Mouse (Mus musculus): ENCODE data around the gene Fmo3.

The Fmo3 gene

GRCm38 (mm10) chr1:162984428-162984827 lies at the start of gene Fmo3:
Gene Fmo3, minus strand, starts transcription at chr1:162984528.
- DNase-seq (ENCODE audit: low read depth, low spot score), result no peak

- no peak for DNase-seq (ENCODE audit: low read depth, low spot score)
Measured at GRCm38 (mm10) chr1:163023075-163023474, 38.7 kb upstream of the Fmo3 start.

- no peak for DNase-seq (ENCODE audit: low read depth, low spot score)
Measured at GRCm38 (mm10) chr1:163009220-163009619, 24.9 kb upstream of the Fmo3 start.

- DNase-seq (ENCODE audit: low read depth, low spot score), result no peak
Measured at GRCm38 (mm10) chr1:163003496-163003895, 19.2 kb upstream of the Fmo3 start.

GRCm38 (mm10) chr1:163001271-163001829 lies 17.0 kb upstream of the Fmo3 start:
- DNase-seq (ENCODE audit: low read depth, low spot score), result no peak

GRCm38 (mm10) chr1:162987546-162987945 lies 3.2 kb upstream of the Fmo3 start:
- no peak for DNase-seq (ENCODE audit: low read depth, low spot score)

GRCm38 (mm10) chr1:162986777-162987176 lies 2.4 kb upstream of the Fmo3 start:
- no peak for DNase-seq (ENCODE audit: low read depth, low spot score)

- no peak for DNase-seq (ENCODE audit: low read depth, low spot score)
Measured at GRCm38 (mm10) chr1:162986121-162986748, 1.9 kb upstream of the Fmo3 start.

- DNase-seq (ENCODE audit: low read depth, low spot score), result no peak
Measured at GRCm38 (mm10) chr1:162963556-162963955, 20.8 kb downstream of the Fmo3 start.

GRCm38 (mm10) chr1:162957422-162957821 lies 26.9 kb downstream of the Fmo3 start:
- no peak for DNase-seq (ENCODE audit: low read depth, low spot score)

- no peak for DNase-seq (ENCODE audit: low read depth, low spot score)
Measured at GRCm38 (mm10) chr1:162953079-162953478, 31.2 kb downstream of the Fmo3 start.

GRCm38 (mm10) chr1:162949763-162950162 lies 34.6 kb downstream of the Fmo3 start:
- DNase-seq (ENCODE audit: low read depth, low spot score), result no peak

GRCm38 (mm10) chr1:162947934-162948333 lies 36.4 kb downstream of the Fmo3 start:
- DNase-seq (ENCODE audit: low read depth, low spot score), result no peak

GRCm38 (mm10) chr1:162946837-162947558 lies 37.3 kb downstream of the Fmo3 start:
- DNase-seq (ENCODE audit: low read depth, low spot score), result no peak

GRCm38 (mm10) chr1:162943700-162944099 lies 40.6 kb downstream of the Fmo3 start:
- no peak for DNase-seq (ENCODE audit: low read depth, low spot score)

- no peak for DNase-seq (ENCODE audit: low read depth, low spot score)
Measured at GRCm38 (mm10) chr1:162938696-162939351, 45.5 kb downstream of the Fmo3 start.

- no peak for DNase-seq (ENCODE audit: low read depth, low spot score)
Measured at GRCm38 (mm10) chr1:162937970-162938695, 46.2 kb downstream of the Fmo3 start.

GRCm38 (mm10) chr1:162937415-162937814 lies 46.9 kb downstream of the Fmo3 start, which contains the start of gene Fmo6:
Gene Fmo6, minus strand, starts transcription at chr1:162937515.
- no peak for DNase-seq (ENCODE audit: low read depth, low spot score)

- no peak for DNase-seq (ENCODE audit: low read depth, low spot score)
Measured at GRCm38 (mm10) chr1:162934374-162935012, 49.8 kb downstream of the Fmo3 start.

GRCm38 (mm10) chr1:162932386-162932785 lies 51.9 kb downstream of the Fmo3 start:
- no peak for DNase-seq (ENCODE audit: low read depth, low spot score)

- DNase-seq (ENCODE audit: low read depth, low spot score), result no peak
Measured at GRCm38 (mm10) chr1:162931880-162932279, 52.4 kb downstream of the Fmo3 start.
